Mouse (Mus musculus) hindbrain, embryonic 12.5 days (tissue): Measurements from ENCODE around the gene Wdr81. TPM values are rescaled to one million over a fixed set of nuclear protein-coding genes. Genes with fewer than 3 reads are reported as not detected.
"Not testable (repeated sequence)": the region's sequence is repeated elsewhere in the genome, so short reads cannot be mapped to it uniquely, and the experiment has no call there.

Experiments
- ATAC-seq: fragments of 200-750 bp; cut with Nextera tagmentation; 2 replicates; pipeline ENCODE4 v1.8.0; 2017; ENCODE audit warnings: moderate TSS enrichment; ENCODE audit not compliant: low FRiP score
- H3K27ac ChIP-seq: fragments of 300-500 bp; sonication (generic); 2 replicates; pipeline ENCODE4 v1.5.1; 2016; ENCODE audit warnings: mild to moderate bottlenecking
- H3K27me3 ChIP-seq: fragments of 300-500 bp; sonication (generic); 2 replicates; pipeline ENCODE4 v1.6.1; 2016; ENCODE audit warnings: mild to moderate bottlenecking
- H3K36me3 ChIP-seq: fragments of 300-500 bp; sonication (generic); 2 replicates; pipeline ENCODE4 v1.6.1; 2016; ENCODE audit warnings: mild to moderate bottlenecking
- H3K4me1 ChIP-seq: fragments of 300-500 bp; sonication (generic); 2 replicates; pipeline ENCODE4 v1.6.1; 2016
- H3K4me2 ChIP-seq: fragments of 300-500 bp; sonication (generic); replicated peaks from 2 replicates; pipeline ENCODE4 v1.6.1; 2016; ENCODE audit warnings: mild to moderate bottlenecking
- H3K4me3 ChIP-seq: fragments of 300-500 bp; sonication (generic); 2 replicates; pipeline ENCODE4 v1.5.1; 2016; ENCODE audit warnings: mild to moderate bottlenecking
- H3K9ac ChIP-seq: fragments of 300-500 bp; sonication (generic); 2 replicates; pipeline ENCODE4 v1.6.1; 2016; ENCODE audit warnings: mild to moderate bottlenecking, moderate library complexity
- H3K9me3 ChIP-seq: fragments of 300-500 bp; sonication (generic); replicated peaks from 2 replicates; pipeline ENCODE4 v1.6.1; 2016; ENCODE audit warnings: mild to moderate bottlenecking
- WGBS: fragments of 180-500 bp; shearing (Covaris S2); methylation state at CpG from one replicate; pipeline ENCODE4 v1.1.7; 2016; 5-methylcytosine and 5-hydroxymethylcytosine counted together
- polyA plus RNA-seq: library from polyadenylated mRNA; unstranded; fragments of >200 nt; fragmentation: Nextera tagmentation; extraction: Ambion mirVana; gene quantifications from 2 replicates; pipeline ENCODE4 v1.2.1, GENCODE M21; 2016

The Wdr81 gene
- polyA plus RNA-seq, 1 experiment from 2014 or later: 9.3 TPM

DNA sequence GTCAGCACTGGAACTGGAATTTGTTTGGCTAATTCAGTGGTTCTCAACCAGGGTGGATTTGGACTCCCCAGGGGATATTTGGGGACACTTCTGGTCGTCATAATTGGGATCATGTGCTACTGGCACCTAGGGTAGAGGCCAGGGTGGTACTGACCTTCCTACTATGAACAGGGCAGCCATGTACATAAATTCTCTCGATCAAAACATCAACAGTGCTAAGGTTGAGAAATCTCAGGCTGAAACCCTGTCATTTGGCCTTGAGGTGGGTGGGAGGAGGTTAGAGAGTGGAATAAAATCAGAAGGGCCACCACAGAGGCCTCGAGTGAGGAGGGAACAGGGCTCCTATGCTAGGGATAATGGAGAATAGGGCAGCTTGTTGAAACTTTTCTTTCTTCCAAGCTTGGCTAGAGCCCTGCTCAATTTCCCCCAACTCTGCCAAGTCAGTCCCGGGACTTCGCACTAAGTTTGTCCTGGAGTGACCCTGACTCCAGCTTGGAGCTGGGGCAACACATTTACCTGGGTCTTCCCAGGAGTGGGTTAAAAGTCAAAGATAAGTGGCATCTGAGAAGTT lies 4.7 kb upstream of the Wdr81 start:
- Histone ChIP-seq H3K9me3 (no peaks in the 10 kb centered on the region), H3K27me3 (no peaks in the 10 kb centered on the region), H3K27ac (no peak overlapping the region), H3K36me3 (no peaks in the 10 kb centered on the region), H3K9ac (no peak overlapping the region), H3K4me3 (no peak overlapping the region), H3K4me1 (peaks cover 39% of the 10 kb centered on the region), H3K4me2 (no peak overlapping the region)
- WGBS: 83% methylated on average over 5 of the region's 5 CpGs
- ATAC-seq: no peak

DNA sequence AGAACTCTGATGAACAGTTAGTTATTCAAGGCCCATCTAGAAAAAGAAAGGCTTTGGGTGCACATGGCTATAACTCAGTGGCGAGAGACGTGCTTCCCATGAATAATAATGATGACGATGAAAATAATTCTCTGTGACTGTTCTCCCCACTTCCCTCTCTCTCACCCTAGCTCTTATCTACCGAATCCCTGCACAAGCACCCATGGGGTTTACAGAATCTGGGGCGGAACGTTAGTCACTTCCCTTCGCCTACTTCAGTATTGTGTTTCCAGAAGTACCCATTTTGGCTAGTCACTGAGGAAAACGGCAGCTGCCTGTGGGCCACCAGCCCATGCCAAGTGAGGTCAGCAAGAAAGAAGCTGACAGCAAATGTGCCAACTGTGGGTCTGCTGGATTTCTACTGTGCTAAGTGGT lies 4.1 kb upstream of the Wdr81 start:
- 83% methylated on average over 8 of the region's 8 CpGs for WGBS
- Histone ChIP-seq H3K9me3 (no peaks in the 10 kb centered on the region), H3K27me3 (no peaks in the 10 kb centered on the region), H3K36me3 (no peaks in the 10 kb centered on the region), H3K4me2 (no peak overlapping the region), H3K27ac (no peak overlapping the region), H3K4me3 (no peak overlapping the region), H3K9ac (no peak overlapping the region), H3K4me1 (peaks cover 44% of the 10 kb centered on the region)
- ATAC-seq: no peak

DNA sequence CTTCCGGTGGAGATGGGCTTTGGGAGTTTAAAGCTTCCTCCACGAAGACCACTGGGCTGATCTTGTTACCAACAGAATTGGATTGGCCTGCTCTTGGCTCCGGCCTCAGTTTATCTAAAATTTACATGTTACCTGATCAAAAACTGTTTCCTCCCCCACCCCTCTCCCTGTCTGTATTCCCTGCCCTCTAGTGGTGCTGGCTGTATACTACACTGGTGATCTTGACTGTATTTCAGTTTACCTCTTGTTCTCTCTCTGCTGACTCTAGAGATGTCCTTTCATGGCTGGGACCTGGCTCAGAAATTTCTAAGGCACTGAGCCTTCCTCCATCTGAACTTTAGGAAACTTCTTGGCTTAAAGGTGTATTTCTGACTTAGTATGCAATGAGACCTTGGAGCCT lies 3.7 kb upstream of the Wdr81 start:
- Histone ChIP-seq H3K4me2 (no peak overlapping the region), H3K9ac (no peak overlapping the region), H3K4me1 (peaks cover 42% of the 10 kb centered on the region), H3K36me3 (no peaks in the 10 kb centered on the region), H3K9me3 (no peaks in the 10 kb centered on the region), H3K27ac (no peak overlapping the region), H3K4me3 (no peak overlapping the region), H3K27me3 (no peaks in the 10 kb centered on the region)
- no peak for ATAC-seq
- 15% methylated on average over 3 of the region's 3 CpGs for WGBS

DNA sequence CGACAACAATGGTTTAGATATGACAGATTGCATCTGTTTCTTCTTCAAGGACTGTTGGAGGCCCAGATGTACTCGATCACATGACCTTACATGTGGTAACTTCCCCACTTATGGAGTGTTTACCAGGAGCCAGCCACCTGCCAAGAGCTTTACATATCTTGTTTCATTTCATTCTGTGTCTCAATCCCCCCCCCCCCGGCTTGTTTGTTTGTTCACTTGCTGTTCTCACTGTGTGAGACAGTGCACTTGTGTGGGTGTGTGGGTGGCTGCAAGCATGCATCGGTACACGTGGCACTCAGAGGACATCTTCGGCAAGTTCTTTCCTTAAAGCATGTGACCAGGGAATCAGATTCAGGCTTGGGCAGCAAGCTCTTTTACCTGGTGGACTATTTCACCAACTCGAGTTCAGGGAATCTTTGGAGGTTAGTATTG lies 1.9 kb upstream of the Wdr81 start:
- no peaks in the 10 kb centered on the region for H3K27me3 ChIP-seq
- no peak overlapping the region for H3K27ac ChIP-seq
- no peaks in the 10 kb centered on the region for H3K9me3 ChIP-seq
- H3K36me3 ChIP-seq: 0 out of 2 replicates have a peak, but pooled peaks cover 7% of the 10 kb centered on the region
- H3K4me2 ChIP-seq: no peak overlapping the region
- no peak for ATAC-seq
- H3K4me3 ChIP-seq: no peak overlapping the region
- H3K4me1 ChIP-seq: peaks cover 30% of the 10 kb centered on the region
- H3K9ac ChIP-seq: no peak overlapping the region
- WGBS: 92% methylated on average over 7 of the region's 7 CpGs

DNA sequence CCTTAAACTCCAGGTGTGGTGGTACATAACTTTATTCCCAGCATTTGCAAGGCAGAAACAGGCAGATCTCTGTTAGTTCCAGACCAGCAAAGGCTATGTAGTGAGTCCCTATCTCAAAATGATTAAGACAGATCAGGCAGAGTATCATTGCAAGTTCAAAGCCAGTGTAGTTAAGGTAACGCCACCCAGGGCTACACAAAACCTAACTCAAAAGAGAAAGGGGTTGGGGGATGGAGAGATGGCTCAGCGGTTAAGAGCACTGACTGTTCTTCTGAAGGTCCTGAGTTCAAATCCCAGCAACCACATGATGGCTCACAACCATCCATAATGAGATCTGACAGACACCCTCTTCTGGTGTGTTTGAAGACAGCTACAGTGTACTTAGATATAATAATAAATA lies 1.5 kb upstream of the Wdr81 start:
- not testable (repeated sequence) for H3K4me3 ChIP-seq, H3K9ac ChIP-seq, H3K27ac ChIP-seq, H3K27me3 ChIP-seq, H3K9me3 ChIP-seq, H3K4me2 ChIP-seq, ATAC-seq
- WGBS: 94% methylated on average over 2 of the region's 2 CpGs
- Histone ChIP-seq H3K36me3 (0 out of 2 replicates have a peak, but pooled peaks cover 12% of the 10 kb centered on the region), H3K4me1 (peaks cover 35% of the 10 kb centered on the region)

DNA sequence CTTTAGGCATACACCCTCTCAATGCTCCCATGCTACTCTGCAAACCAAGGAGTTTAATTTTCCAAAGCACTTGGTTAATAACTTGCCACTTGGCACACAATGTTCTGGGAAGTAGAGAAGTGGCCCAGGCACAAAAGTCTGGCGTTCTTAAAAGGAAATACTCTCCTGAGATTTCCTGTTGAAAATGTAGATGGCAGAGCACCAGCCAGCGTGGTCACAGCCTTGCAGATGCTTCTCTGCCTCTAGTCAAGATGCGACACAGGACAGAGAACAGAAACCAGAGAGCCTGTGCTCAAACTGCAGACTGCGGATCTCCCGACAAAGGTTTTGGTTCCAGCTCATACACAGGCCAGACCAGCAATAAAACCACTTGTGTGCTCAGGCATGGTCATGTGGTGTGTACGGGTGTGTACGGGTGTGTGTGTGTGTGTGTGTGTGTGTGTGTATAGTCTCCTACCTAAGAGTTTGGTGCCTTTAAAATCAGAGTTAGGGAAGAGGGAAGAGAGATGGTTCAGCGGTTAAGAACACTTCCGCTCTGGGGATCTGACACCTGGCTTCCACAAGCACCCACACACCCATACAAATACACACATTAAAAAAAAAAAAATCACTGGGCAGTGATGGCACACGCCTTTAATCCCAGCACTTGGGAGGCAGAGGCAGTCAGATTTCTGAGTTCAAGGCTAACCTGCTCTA lies 672 bp upstream of the Wdr81 start:
- Histone ChIP-seq H3K27ac (peak overlapping the region; percentile 72), H3K27me3 (no peaks in the 10 kb centered on the region), H3K9ac (peak overlapping the region; percentile 81), H3K36me3 (0 out of 2 replicates have a peak, but pooled peaks cover 13% of the 10 kb centered on the region), H3K4me3 (peak overlapping the region; percentile 66), H3K4me1 (peaks cover 41% of the 10 kb centered on the region), H3K9me3 (no peaks in the 10 kb centered on the region), H3K4me2 (peak overlapping the region; percentile 99)
- ATAC-seq: no peak
- 83% methylated on average over 10 of the region's 10 CpGs for WGBS

DNA sequence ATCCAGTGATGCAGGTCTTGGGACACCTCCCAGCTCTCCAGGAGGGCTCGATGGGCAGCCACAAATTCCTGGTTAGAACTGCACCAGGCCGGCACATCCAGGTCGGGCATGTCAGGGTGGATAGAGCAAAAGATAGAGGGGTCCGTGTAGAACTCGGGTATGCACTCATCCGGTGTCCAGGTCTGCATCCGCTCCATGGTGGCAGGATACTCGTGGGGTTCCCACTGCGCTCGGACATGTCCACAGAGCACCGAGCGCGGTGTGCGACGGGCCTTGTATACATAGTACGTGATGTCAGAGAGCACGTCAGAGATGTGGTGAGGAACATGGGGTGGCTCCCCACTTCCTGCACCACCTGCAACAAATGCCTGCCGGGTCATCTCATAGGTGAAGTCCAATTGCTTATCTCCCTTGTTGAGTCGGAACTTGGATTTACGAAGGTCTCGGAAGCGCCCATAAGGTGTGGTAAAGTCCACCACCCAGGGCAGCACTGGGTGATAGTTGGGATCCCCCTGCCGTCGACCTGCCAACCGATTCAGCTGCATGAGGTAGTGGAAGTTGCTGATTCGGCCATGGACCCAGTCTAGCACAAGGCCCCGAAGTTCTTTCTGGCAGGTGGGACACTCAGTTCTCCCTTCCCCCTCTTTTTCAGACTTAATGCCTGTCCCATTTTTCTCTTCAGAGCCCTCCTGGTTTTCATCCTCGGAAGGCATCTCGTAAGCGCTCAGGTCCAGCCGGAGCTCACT lies 1.5 kb downstream of the Wdr81 start:
- Histone ChIP-seq H3K9ac (no peak overlapping the region), H3K4me2 (no peak overlapping the region; the same call in 1 of the 2 replicates), H3K36me3 (peaks cover 31% of the 10 kb centered on the region), H3K4me3 (no peak overlapping the region), H3K9me3 (no peaks in the 10 kb centered on the region), H3K4me1 (peaks cover 36% of the 10 kb centered on the region), H3K27me3 (no peaks in the 10 kb centered on the region), H3K27ac (no peak overlapping the region)
- ATAC-seq: no peak
- WGBS: 91% methylated on average over 31 of the region's 31 CpGs

DNA sequence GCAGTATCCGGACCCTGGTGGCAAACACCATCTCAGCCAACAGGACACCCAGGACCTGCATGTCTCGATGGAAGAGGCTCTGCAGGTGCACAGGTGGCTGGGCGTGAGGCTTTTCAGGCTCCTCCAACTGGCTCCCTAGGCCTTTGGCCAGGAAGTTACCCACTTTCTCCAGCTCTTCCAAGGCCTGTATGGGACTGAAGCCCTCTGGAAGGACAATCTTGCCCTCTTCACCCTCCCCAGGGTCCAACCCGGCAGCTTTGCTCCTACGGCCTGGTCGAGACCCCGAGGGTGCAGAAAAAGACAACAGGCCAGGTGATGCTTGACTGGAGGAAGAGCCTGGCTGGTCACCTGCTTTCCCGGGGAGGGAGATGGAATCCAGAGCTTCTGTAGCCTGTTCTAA lies 2.4 kb downstream of the Wdr81 start:
- H3K27ac ChIP-seq: no peak overlapping the region
- 98% methylated on average over 8 of the region's 8 CpGs for WGBS
- no peak for ATAC-seq
- H3K4me1 ChIP-seq: peaks cover 36% of the 10 kb centered on the region
- H3K4me2 ChIP-seq: no peak overlapping the region
- H3K36me3 ChIP-seq: peaks cover 40% of the 10 kb centered on the region
- no peak overlapping the region for H3K9ac ChIP-seq
- no peaks in the 10 kb centered on the region for H3K9me3 ChIP-seq
- H3K4me3 ChIP-seq: no peak overlapping the region
- H3K27me3 ChIP-seq: no peaks in the 10 kb centered on the region

DNA sequence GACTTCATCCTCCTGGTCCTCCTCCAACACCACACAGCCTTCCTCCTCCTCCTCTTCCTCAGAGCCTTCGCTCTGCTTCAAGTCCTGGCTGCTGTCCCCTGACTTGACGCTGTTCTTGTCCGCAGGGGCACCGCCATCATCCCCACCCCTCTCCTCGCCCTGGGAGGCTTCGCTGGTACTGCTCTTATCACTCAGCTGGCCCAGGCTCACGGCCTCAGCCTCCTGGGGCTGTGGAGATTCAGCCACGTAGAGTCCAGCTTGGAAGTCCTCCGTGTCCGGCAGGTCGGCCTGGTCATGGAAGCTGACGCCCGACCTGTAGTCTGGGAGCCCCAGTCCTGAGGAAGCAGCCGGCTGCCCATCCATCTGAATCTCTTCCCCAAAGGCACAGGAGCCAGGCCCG lies 3.6 kb downstream of the Wdr81 start:
- peak overlapping the region; percentile 35 for H3K9ac ChIP-seq
- 88% methylated on average over 15 of the region's 15 CpGs for WGBS
- H3K27ac ChIP-seq: no peak overlapping the region
- H3K9me3 ChIP-seq: no peaks in the 10 kb centered on the region
- peak overlapping the region; percentile 8; the same call in 1 of the 2 replicates for H3K4me2 ChIP-seq
- no peak for ATAC-seq
- H3K4me1 ChIP-seq: peaks cover 36% of the 10 kb centered on the region
- H3K4me3 ChIP-seq: no peak overlapping the region
- H3K36me3 ChIP-seq: peaks cover 45% of the 10 kb centered on the region
- no peaks in the 10 kb centered on the region for H3K27me3 ChIP-seq

DNA sequence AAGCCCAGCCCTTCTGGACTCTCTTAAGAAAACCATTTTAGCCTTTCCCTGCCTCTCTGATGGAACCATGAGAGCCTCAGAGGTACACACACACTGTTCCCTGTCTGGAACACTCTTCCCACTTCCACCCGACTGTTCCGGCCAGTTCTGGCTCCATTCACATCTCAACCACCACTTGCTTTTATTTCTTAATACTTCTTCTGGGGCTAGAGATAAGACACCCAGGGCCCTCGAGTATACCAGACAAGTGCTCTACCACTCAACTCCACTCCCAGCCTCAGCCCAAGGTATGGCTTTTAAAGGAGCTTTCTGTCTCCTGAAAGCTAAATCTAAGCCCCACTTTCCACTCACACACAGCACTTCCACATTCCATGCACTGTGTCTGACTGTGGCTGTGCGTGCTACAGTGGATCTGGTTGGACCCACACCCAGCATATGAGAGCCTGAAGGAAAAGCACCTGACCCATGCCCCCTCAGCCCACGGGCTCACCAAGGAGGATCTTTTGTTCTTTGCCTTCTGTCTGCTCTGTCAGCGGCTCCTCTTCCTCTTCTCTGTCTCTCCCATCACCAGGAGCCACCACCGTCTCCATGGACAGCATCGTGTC lies 4.1 kb downstream of the Wdr81 start:
- 84% methylated on average over 8 of the region's 8 CpGs for WGBS
- Histone ChIP-seq H3K36me3 (peaks cover 45% of the 10 kb centered on the region), H3K27ac (no peak overlapping the region), H3K9ac (peak overlapping the region; percentile 35), H3K4me2 (peak overlapping the region; percentile 8; the same call in 1 of the 2 replicates), H3K9me3 (no peaks in the 10 kb centered on the region), H3K27me3 (no peaks in the 10 kb centered on the region), H3K4me1 (peaks cover 36% of the 10 kb centered on the region), H3K4me3 (no peak overlapping the region)
- ATAC-seq: no peak

DNA sequence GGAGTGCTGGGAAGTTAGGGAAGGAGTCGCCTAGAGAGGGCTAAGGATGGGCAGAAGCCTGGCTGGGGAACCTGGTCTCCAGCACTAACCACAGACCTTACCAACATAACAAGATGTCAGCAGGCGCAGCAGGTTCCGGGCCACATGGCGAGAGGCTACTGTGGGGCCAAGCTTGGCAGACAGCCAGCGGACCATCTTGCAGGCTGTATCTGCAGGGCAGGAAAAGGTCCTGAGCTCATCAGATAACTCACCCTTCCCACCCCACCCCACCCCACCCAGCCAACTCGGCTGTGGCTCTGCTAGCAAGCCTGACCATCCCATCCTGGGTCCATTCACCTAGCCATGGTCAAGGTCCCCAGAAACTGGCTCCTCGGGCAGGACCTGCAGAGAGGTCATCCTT lies 4.8 kb downstream of the Wdr81 start:
- no peak for ATAC-seq
- H3K9ac ChIP-seq: no peak overlapping the region

DNA sequence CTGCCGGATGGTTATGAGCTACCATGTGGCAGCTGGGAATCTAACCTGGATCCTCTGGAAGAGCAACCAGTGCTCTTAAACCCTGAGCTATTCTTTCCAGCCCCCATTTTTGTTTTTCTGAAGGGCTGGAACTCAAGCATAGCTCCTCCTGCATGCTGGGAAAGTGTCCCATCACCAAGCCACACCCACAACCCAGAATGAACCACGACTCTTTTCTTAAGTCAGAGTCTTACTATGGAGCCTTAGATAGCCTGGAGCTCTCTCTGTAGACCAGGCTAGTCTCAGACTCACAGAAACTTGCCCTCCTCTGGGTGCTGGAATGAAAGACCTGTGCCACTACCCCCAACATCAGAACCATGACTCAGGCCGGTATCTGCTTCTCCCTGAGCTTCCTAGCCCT lies 5.9 kb downstream of the Wdr81 start:
- H3K9ac ChIP-seq: no peak overlapping the region
- WGBS: 79% methylated on average over 3 of the region's 3 CpGs
- peaks cover 27% of the 10 kb centered on the region for H3K4me1 ChIP-seq
- no peaks in the 10 kb centered on the region for H3K9me3 ChIP-seq
- no peak for ATAC-seq
- no peaks in the 10 kb centered on the region for H3K27me3 ChIP-seq
- no peak overlapping the region for H3K27ac ChIP-seq
- H3K4me2 ChIP-seq: no peak overlapping the region
- no peak overlapping the region for H3K4me3 ChIP-seq
- H3K36me3 ChIP-seq: peaks cover 50% of the 10 kb centered on the region

More for the DNA sequence above, 4.8 kb downstream of the Wdr81 start:
- H3K36me3 ChIP-seq: peaks cover 50% of the 10 kb centered on the region
- no peak overlapping the region for H3K27ac ChIP-seq
- H3K4me2 ChIP-seq: no peak overlapping the region
- WGBS: 83% methylated on average over 7 of the region's 7 CpGs
- H3K9me3 ChIP-seq: no peaks in the 10 kb centered on the region
- H3K4me1 ChIP-seq: peaks cover 30% of the 10 kb centered on the region
- H3K4me3 ChIP-seq: no peak overlapping the region
- H3K27me3 ChIP-seq: no peaks in the 10 kb centered on the region
